Mouse (Mus musculus) liver, embryonic 14.5 days (tissue): Measurements from ENCODE around the gene Arl15.

Source experiments
- CTCF ChIP-seq: IDR thresholded peaks from 2 replicates; pipeline ENCODE4 v1.5.1; 2016; ENCODE audit warnings: antibody characterized with exemption, low read depth, control low read depth
- EP300 ChIP-seq: IDR thresholded peaks from 2 replicates; pipeline ENCODE4 v1.6.1; 2016; ENCODE audit warnings: antibody characterized with exemption, low read depth

DNA sequence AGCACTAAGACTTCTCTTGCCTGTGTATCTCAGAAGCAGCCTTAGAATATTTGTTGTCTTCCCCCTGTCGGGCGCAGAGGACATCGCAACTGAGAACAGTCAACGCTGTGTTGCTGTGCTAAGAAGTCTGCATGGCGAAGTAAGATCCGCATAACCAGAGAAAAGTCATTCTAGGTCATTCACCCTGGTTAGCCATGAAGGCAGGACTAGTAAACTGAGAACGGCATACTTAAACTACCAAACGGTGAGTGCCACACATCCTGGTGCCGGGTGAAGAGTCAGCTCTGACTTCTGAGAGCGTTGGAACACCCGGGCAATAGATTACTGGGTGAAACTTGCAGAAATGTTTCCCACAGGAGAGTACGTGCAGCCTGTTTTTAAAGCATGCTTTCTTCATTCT lies 320.3 kb downstream of the Arl15 start:
- TF ChIP-seq EP300 (no peak), CTCF (no peak)
